Mouse (Mus musculus) hindbrain, embryonic 16.5 days (tissue): ENCODE data around the gene Coq8b. TPM values are rescaled to one million over a fixed set of nuclear protein-coding genes. Genes with fewer than 3 reads are reported as not detected.

Experiments
- ATAC-seq: fragments of 200-750 bp; cut with Nextera tagmentation; 2 replicates; pipeline ENCODE4 v1.8.0; 2017; ENCODE audit warnings: moderate TSS enrichment, moderate library complexity
- H3K27ac ChIP-seq: fragments of 300-500 bp; sonication (generic); 2 replicates; pipeline ENCODE4 v1.5.1; 2014; ENCODE audit warnings: low read depth, mild to moderate bottlenecking, control low read depth, low read length, moderate library complexity
- H3K27me3 ChIP-seq: fragments of 300-500 bp; sonication (generic); replicated peaks from 2 replicates; pipeline ENCODE4 v1.6.1; 2014; ENCODE audit warnings: low read length; ENCODE audit not compliant: control insufficient read depth, insufficient read depth
- H3K36me3 ChIP-seq: fragments of 300-500 bp; sonication (generic); 2 replicates; pipeline ENCODE4 v1.6.1; 2014; ENCODE audit warnings: mild to moderate bottlenecking, low read length, moderate library complexity, mixed read lengths; ENCODE audit not compliant: control insufficient read depth, insufficient read depth
- H3K4me1 ChIP-seq: fragments of 300-500 bp; sonication (generic); 2 replicates; pipeline ENCODE4 v1.6.1; 2014; ENCODE audit warnings: low read depth, low read length; ENCODE audit not compliant: control insufficient read depth, insufficient read depth
- H3K4me2 ChIP-seq: fragments of 300-500 bp; sonication (generic); 2 replicates; pipeline ENCODE4 v1.6.1; 2014; ENCODE audit warnings: mild to moderate bottlenecking, low read length, control low read depth, moderate library complexity
- H3K4me3 ChIP-seq: fragments of 300-500 bp; sonication (generic); 2 replicates; pipeline ENCODE4 v1.5.1; 2014; ENCODE audit warnings: mild to moderate bottlenecking, low read length, control low read depth, moderate library complexity
- H3K9ac ChIP-seq: fragments of 300-500 bp; sonication (generic); 2 replicates; pipeline ENCODE4 v1.6.1; 2014; ENCODE audit warnings: low read depth, mild to moderate bottlenecking, control low read depth, low read length, moderate library complexity
- H3K9me3 ChIP-seq: fragments of 300-500 bp; sonication (generic); 2 replicates; pipeline ENCODE4 v1.6.1; 2014; ENCODE audit warnings: mild to moderate bottlenecking, low read length, moderate library complexity; ENCODE audit not compliant: control insufficient read depth
- WGBS: fragments of 180-500 bp; shearing (Covaris S2); extraction: QIAGEN DNeasy Blood & Tissue Kit; methylation state at CpG from one replicate; pipeline ENCODE4 v1.1.7; 2014; 5-methylcytosine and 5-hydroxymethylcytosine counted together
- polyA plus RNA-seq: library from polyadenylated mRNA; unstranded; fragments of >200 nt; fragmentation: Nextera tagmentation; extraction: Ambion mirVana; gene quantifications from 2 replicates; pipeline ENCODE4 v1.2.1, GENCODE M21; 2015

The Coq8b gene
- polyA plus RNA-seq, 1 experiment from 2014 or later, result 21.8 TPM

DNA sequence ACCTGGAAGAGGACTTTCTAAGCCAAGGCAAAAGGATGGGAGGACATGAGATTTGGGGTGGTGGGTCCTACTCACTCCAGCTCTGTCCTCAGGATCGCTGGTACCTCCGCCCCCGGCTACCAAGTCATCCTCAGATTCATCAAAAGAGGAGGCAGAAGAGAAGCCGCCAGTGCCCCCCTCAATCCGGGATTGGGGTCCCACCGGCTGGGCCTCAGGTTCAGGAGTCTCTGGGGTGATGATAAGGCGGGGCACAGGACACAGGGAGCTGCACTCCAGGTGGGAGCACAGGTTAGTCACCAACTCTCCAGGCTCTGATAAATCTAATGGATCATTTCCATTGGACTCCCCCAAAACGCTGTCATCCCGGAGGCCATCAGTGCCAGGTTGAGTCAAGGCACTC lies 5.5 kb upstream of the Coq8b start:
- H3K9ac ChIP-seq, result peak overlapping the region; percentile 95
- no peak for ATAC-seq
- H3K27ac ChIP-seq, result no peak overlapping the region
- H3K27me3 ChIP-seq, result no peaks in the 10 kb centered on the region
- peaks cover 45% of the 10 kb centered on the region for H3K4me1 ChIP-seq
- peak overlapping the region; percentile 77 for H3K4me2 ChIP-seq
- H3K4me3 ChIP-seq, result peak overlapping the region; percentile 82
- no peaks in the 10 kb centered on the region for H3K36me3 ChIP-seq
- H3K9me3 ChIP-seq, result no peaks in the 10 kb centered on the region
- WGBS, result 36% methylated on average over 9 of the region's 9 CpGs

- 1% methylated on average over 10 of the region's 10 CpGs for WGBS
- Histone ChIP-seq H3K9ac (peak overlapping the region; percentile 95), H3K4me2 (peak overlapping the region; percentile 77), H3K4me3 (peak overlapping the region; percentile 82), H3K27me3 (no peaks in the 10 kb centered on the region), H3K4me1 (peaks cover 45% of the 10 kb centered on the region), H3K36me3 (no peaks in the 10 kb centered on the region), H3K9me3 (no peaks in the 10 kb centered on the region), H3K27ac (peak overlapping the region; percentile 88)
- no peak for ATAC-seq
Measured at GRCm38 (mm10) chr7:27227676-27228075, 5.1 kb upstream of the Coq8b start.

DNA sequence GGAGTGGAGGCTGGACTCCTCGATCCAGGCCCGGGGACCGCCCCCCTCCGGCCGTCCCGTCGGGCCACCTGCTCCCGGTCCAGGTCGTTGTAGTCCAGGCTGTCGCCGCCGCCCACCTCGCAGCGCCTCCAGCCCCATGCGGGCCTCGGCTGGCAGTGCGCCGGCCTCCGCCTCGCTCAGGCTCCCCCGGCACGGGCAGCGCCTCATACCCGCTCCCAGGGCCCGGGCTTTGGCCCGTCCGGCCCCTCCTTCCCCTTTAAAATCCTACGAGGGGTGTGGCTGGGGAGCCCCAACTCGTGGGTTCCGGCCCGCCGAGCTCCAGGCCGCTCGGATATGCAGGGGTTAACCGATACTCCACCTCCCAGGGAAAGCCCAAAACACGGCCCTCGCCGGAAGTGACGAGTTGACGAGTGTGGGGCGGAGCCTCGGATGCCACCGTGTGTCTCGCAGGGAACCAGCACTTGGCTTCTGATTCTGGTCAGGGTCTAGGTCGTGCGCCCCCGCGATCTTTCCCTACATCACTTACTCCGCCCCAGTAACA lies 4.5 kb upstream of the Coq8b start, which contains the start of gene Itpkc:
Itpkc (minus strand) TSS at position 381 of the 541 bp plus-strand sequence.
- Histone ChIP-seq H3K4me1 (peaks cover 44% of the 10 kb centered on the region), H3K9me3 (no peaks in the 10 kb centered on the region), H3K36me3 (no peaks in the 10 kb centered on the region), H3K4me2 (peak within 1 kb of the TSS; percentile 77), H3K27ac (peak within 1 kb of the TSS; percentile 88), H3K4me3 (peak within 1 kb of the TSS; percentile 82), H3K27me3 (no peaks in the 10 kb centered on the region), H3K9ac (peak within 1 kb of the TSS; percentile 95)
- WGBS, result 0% methylated on average over 47 of the region's 49 CpGs
- peak; percentile 86 for ATAC-seq

- H3K9ac ChIP-seq, result peak overlapping the region; percentile 95
- peak overlapping the region; percentile 77 for H3K4me2 ChIP-seq
- H3K27ac ChIP-seq, result peak overlapping the region; percentile 88
- H3K36me3 ChIP-seq, result no peaks in the 10 kb centered on the region
- WGBS, result 15% methylated on average over 6 of the region's 6 CpGs
- H3K27me3 ChIP-seq, result no peaks in the 10 kb centered on the region
- peak overlapping the region; percentile 82 for H3K4me3 ChIP-seq
- H3K4me1 ChIP-seq, result peaks cover 45% of the 10 kb centered on the region
- ATAC-seq, result no peak; the same call in 1 of the 2 replicates
- no peaks in the 10 kb centered on the region for H3K9me3 ChIP-seq
Measured at GRCm38 (mm10) chr7:27228865-27229264, 4.0 kb upstream of the Coq8b start.

DNA sequence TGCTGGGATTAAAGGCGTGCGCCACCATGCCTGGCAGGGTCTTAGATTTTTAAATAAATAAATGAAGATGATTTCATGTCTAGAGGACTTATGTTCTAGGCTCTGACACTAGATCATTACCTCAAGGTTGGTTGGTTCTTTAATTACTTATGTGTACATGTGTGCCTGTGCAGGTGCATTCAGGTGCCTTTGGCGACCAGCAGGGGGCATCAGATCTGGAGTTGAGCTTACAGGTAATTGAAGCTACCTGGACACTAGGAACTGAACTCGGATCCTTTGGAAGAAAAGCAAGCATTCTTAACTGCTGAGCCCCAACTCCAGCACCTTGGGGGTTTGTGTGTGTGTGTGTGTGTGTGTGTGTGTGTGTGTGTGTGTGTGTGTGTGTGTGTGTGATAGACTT lies 2.0 kb upstream of the Coq8b start:
- no peak overlapping the region for H3K4me3 ChIP-seq
- 79% methylated on average over 4 of the region's 4 CpGs for WGBS
- peaks cover 28% of the 10 kb centered on the region for H3K4me1 ChIP-seq
- ATAC-seq, result no peak
- no peak overlapping the region for H3K27ac ChIP-seq
- no peak overlapping the region for H3K4me2 ChIP-seq
- no peaks in the 10 kb centered on the region for H3K36me3 ChIP-seq
- H3K9ac ChIP-seq, result no peak overlapping the region
- H3K9me3 ChIP-seq, result no peaks in the 10 kb centered on the region
- no peaks in the 10 kb centered on the region for H3K27me3 ChIP-seq

GRCm38 (mm10) chr7:27231693-27232331 lies 1.0 kb upstream of the Coq8b start:
- Histone ChIP-seq H3K4me3 (no peak overlapping the region), H3K9me3 (no peaks in the 10 kb centered on the region), H3K4me1 (peaks cover 17% of the 10 kb centered on the region), H3K9ac (no peak overlapping the region), H3K27ac (no peak overlapping the region), H3K27me3 (no peaks in the 10 kb centered on the region), H3K36me3 (no peaks in the 10 kb centered on the region), H3K4me2 (no peak overlapping the region)
- WGBS, result 71% methylated on average over 7 of the region's 7 CpGs
- no peak for ATAC-seq

DNA sequence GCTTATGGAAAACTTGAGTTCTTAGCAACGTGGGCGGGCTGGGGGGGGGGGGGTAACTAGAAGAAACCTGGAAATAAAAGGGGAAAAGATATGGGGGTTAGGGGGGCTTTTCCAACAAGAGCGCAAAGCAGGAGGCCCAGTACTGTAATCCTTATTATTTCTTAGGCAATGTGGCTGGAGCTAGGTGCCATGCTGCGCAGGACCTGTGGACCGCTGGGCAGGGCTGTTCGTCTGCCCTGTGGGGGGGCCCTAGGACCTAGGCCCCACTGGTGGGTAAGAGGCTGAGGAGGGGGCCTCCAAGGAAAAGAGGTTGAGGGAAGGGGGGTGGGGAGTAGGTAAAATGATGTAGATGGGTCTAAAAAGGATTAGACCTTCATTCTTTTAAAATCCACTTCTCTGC lies 477 bp downstream of the Coq8b start:
- H3K4me1 ChIP-seq, result peaks cover 12% of the 10 kb centered on the region
- ATAC-seq, result peak; percentile 25; the same call in 1 of the 2 replicates
- H3K9me3 ChIP-seq, result no peaks in the 10 kb centered on the region
- 0 out of 2 replicates have a peak, but pooled peaks cover 3% of the 10 kb centered on the region for H3K36me3 ChIP-seq
- peak overlapping the region; percentile 74 for H3K4me3 ChIP-seq
- WGBS, result 0% methylated on average over 6 of the region's 6 CpGs
- peak overlapping the region; percentile 92 for H3K4me2 ChIP-seq
- H3K27me3 ChIP-seq, result no peaks in the 10 kb centered on the region
- peak overlapping the region; percentile 64 for H3K27ac ChIP-seq
- H3K9ac ChIP-seq, result peak overlapping the region; percentile 76

DNA sequence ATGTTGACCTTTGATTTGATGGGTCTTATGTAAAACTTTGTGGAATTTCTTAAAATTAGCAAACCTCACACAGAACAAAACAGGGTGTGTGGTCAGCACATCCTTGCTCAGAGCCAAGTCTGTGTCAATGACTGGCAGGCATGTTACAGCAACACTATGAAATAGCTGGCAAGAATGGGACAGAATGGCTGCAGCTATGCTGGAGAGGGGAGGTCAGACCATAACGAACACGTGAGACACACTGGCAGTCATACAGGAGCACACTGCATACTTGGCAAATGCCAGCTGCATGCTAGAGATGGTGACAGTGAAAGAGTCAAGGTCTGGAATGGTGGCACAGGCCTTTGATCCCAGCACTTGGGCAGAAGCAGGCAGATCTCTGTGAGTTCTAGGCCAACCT lies 2.9 kb downstream of the Coq8b start:
- peaks cover 8% of the 10 kb centered on the region for H3K4me1 ChIP-seq
- no peak overlapping the region for H3K4me2 ChIP-seq
- no peak for ATAC-seq
- H3K9me3 ChIP-seq, result no peaks in the 10 kb centered on the region
- peaks cover 10% of the 10 kb centered on the region; the same call in 1 of the 2 replicates for H3K36me3 ChIP-seq
- H3K27me3 ChIP-seq, result no peaks in the 10 kb centered on the region
- no peak overlapping the region for H3K27ac ChIP-seq
- H3K4me3 ChIP-seq, result no peak overlapping the region
- 90% methylated on average over 2 of the region's 2 CpGs for WGBS
- H3K9ac ChIP-seq, result no peak overlapping the region

DNA sequence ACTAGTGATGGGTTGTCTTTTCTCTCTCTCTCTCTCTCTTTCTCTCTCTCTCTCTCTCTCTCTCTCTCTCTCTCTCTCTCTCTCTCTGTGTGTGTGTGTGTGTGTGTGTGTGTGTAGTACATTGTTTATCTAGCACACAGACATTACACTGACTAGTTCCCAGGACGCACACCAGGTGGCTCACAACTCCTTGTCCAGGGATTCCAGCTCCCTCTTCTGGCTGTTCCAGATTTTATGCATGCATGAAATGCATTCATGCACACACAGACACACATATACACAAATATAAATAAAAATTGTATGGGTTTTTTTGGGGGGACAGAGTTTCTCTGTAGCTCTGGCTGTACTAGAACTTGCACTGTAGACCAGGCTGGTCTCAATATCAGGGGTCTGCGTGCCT lies 4.7 kb downstream of the Coq8b start:
- no peak for ATAC-seq
- Histone ChIP-seq H3K9me3 (no peaks in the 10 kb centered on the region), H3K36me3 (peaks cover 18% of the 10 kb centered on the region), H3K4me1 (peaks cover 8% of the 10 kb centered on the region), H3K9ac (no peak overlapping the region), H3K27me3 (no peaks in the 10 kb centered on the region), H3K27ac (no peak overlapping the region), H3K4me3 (no peak overlapping the region), H3K4me2 (no peak overlapping the region)
- WGBS, result 87% methylated on average over 2 of the region's 2 CpGs
